Mouse (Mus musculus) embryonic facial prominence, embryonic 12.5 days (tissue): ENCODE data around the gene Arhgef6. TPM values are rescaled to one million over a fixed set of nuclear protein-coding genes. Genes with fewer than 3 reads are reported as not detected.

Source experiments
- ATAC-seq: fragments of 200-750 bp; cut with Nextera tagmentation; 2 replicates; pipeline ENCODE4 v1.8.0; 2017; ENCODE audit not compliant: insufficient number of reproducible peaks, insufficient read depth, low FRiP score, low TSS enrichment
- H3K27ac ChIP-seq: fragments of 300-500 bp; sonication (generic); 2 replicates; pipeline ENCODE4 v1.5.1; 2016; ENCODE audit warnings: mild to moderate bottlenecking
- H3K27me3 ChIP-seq: fragments of 300-500 bp; sonication (generic); 2 replicates; pipeline ENCODE4 v1.6.1; 2016; ENCODE audit warnings: mild to moderate bottlenecking, moderate library complexity
- H3K36me3 ChIP-seq: fragments of 300-500 bp; sonication (generic); 2 replicates; pipeline ENCODE4 v1.6.1; 2016; ENCODE audit warnings: mild to moderate bottlenecking
- H3K4me1 ChIP-seq: fragments of 300-500 bp; sonication (generic); 2 replicates; pipeline ENCODE4 v1.6.1; 2016
- H3K4me2 ChIP-seq: fragments of 300-500 bp; sonication (generic); replicated peaks from 2 replicates; pipeline ENCODE4 v1.6.1; 2016; ENCODE audit warnings: mild to moderate bottlenecking, moderate library complexity
- H3K4me3 ChIP-seq: fragments of 300-500 bp; sonication (generic); 2 replicates; pipeline ENCODE4 v1.5.1; 2016; ENCODE audit warnings: mild to moderate bottlenecking
- H3K9ac ChIP-seq: fragments of 300-500 bp; sonication (generic); 2 replicates; pipeline ENCODE4 v1.6.1; 2016; ENCODE audit warnings: mild to moderate bottlenecking, moderate library complexity
- H3K9me3 ChIP-seq: fragments of 300-500 bp; sonication (generic); 2 replicates; pipeline ENCODE4 v1.6.1; 2016; ENCODE audit warnings: mild to moderate bottlenecking, moderate library complexity
- whole genome bisulfite sequencing: fragments of 180-500 bp; shearing (Covaris S2); methylation state at CpG from one replicate; pipeline ENCODE4 v1.1.7; 2016; 5-methylcytosine and 5-hydroxymethylcytosine counted together
- polyA plus RNA-seq: library from polyadenylated mRNA; unstranded; fragments of >200 nt; fragmentation: Nextera tagmentation; extraction: Ambion mirVana; gene quantifications from 2 replicates; pipeline ENCODE4 v1.2.1, GENCODE M21; 2016

The Arhgef6 gene
- polyA plus RNA-seq, 1 experiment from 2014 or later = 9.4 TPM

DNA sequence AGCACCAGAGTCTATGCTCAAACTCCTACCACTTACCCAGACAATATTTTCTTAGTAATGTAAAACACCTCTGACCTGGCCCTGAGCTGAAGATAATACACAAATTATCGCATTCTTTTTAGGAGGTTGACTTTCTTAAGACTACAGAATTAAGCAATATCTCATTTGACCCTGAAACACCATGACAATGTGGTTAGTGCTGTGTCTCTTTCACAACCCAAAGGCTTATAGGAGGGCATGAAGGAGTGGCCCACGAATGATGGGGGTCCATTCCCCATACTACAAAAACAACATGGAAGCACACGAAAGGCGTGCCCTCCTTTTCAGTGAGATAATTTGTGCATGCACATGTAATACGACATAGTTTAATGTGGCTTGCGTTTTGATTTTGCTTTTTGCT lies 3.2 kb downstream of the Arhgef6 start:
- Histone ChIP-seq H3K4me2 (no peak overlapping the region), H3K4me3 (no peak overlapping the region), H3K9ac (no peak overlapping the region), H3K27me3 (no peaks in the 10 kb centered on the region), H3K4me1 (no peaks in the 10 kb centered on the region), H3K27ac (no peak overlapping the region), H3K9me3 (no peaks in the 10 kb centered on the region), H3K36me3 (no peaks in the 10 kb centered on the region)
- no peak for ATAC-seq
- WGBS = 87% methylated on average over 6 of the region's 6 CpGs

GRCm38 (mm10) chrX:57327668-57328338 lies 10.7 kb downstream of the Arhgef6 start:
- WGBS = 70% methylated on average over 3 of the region's 3 CpGs
- no peaks in the 10 kb centered on the region for H3K36me3 ChIP-seq
- ATAC-seq = no peak
- H3K4me1 ChIP-seq = no peaks in the 10 kb centered on the region
- no peak overlapping the region for H3K27ac ChIP-seq
- H3K4me3 ChIP-seq = no peak overlapping the region
- H3K9ac ChIP-seq = no peak overlapping the region
- H3K27me3 ChIP-seq = no peaks in the 10 kb centered on the region
- H3K9me3 ChIP-seq = no peaks in the 10 kb centered on the region
- no peak overlapping the region for H3K4me2 ChIP-seq

DNA sequence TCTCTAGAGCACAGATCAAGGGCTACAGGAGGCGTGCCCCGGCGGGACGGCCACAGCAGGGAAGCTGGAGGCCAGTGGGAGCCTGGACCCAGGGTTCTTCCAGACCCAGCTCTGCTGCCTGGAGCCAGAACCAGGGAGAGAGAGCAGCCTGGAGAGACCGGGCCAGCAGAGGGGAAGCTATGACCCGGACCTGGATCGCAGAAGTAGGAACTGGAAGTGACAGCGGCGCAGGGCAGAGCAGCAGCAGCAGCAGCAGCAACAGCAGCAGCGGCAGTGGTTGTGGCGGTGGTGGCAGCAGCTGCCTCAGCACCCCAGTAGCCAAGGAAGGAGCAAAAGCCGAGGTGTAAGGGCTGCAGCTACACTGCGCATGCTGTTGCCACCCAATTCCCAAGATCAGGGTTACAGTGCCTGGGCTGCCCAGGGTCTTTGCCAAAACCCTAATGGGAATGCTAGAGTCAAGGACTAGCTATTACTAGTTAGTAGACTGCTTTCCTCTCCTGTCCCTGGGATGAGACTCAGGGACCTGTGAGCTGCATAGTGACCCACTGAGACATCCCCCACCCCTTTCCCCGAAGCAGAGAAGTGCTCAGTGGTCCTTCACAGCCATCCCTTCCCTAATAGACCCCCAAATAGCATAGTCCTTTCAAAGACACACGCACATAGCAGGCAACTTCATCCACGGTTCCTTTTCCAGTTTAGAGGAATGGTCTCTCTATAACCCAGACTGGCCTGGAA lies 11.9 kb downstream of the Arhgef6 start:
- 35% methylated on average over 16 of the region's 16 CpGs for WGBS
- peak overlapping the region; percentile 68 for H3K4me2 ChIP-seq
- no peaks in the 10 kb centered on the region for H3K27me3 ChIP-seq
- H3K4me1 ChIP-seq = no peaks in the 10 kb centered on the region
- peak; percentile 69; the same call in 1 of the 2 replicates for ATAC-seq
- peak overlapping the region; percentile 33; the same call in 1 of the 2 replicates for H3K9ac ChIP-seq
- H3K27ac ChIP-seq = no peak overlapping the region
- peak overlapping the region; percentile 40 for H3K4me3 ChIP-seq
- H3K36me3 ChIP-seq = no peaks in the 10 kb centered on the region
- no peaks in the 10 kb centered on the region for H3K9me3 ChIP-seq

- Histone ChIP-seq H3K27me3 (no peaks in the 10 kb centered on the region), H3K9me3 (no peaks in the 10 kb centered on the region), H3K9ac (peak overlapping the region; percentile 33), H3K4me1 (no peaks in the 10 kb centered on the region), H3K36me3 (no peaks in the 10 kb centered on the region), H3K27ac (no peak overlapping the region), H3K4me3 (peak overlapping the region; percentile 40), H3K4me2 (peak overlapping the region; percentile 68)
- no peak for ATAC-seq
- WGBS = 25% methylated on average over 28 of the region's 29 CpGs
Measured at GRCm38 (mm10) chrX:57325861-57326461, 12.6 kb downstream of the Arhgef6 start.

DNA sequence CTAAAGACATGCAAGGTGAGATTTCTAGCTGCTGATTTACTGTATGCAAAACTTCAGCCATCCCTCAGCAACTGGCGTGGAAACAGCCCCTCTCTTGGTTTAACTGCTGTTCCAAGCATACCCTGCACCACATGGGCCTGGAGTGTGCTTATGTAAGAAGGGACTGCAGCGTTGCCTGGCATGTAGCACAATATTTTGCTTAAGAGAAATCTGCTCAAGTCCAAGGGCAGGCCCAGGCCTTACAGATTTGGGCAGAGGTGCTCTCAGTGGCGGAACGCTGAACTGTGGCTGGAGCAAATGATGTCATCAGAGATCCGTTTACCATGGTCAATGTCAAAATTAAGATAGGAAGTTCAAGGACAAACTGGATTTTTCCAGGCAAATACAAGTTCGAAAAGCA lies 13.6 kb downstream of the Arhgef6 start:
- H3K9ac ChIP-seq = no peak overlapping the region
- H3K27ac ChIP-seq = no peak overlapping the region
- 67% methylated on average over 6 of the region's 6 CpGs for WGBS
- H3K9me3 ChIP-seq = no peaks in the 10 kb centered on the region
- no peaks in the 10 kb centered on the region for H3K4me1 ChIP-seq
- no peaks in the 10 kb centered on the region for H3K36me3 ChIP-seq
- no peaks in the 10 kb centered on the region for H3K27me3 ChIP-seq
- ATAC-seq = no peak
- no peak overlapping the region for H3K4me2 ChIP-seq
- H3K4me3 ChIP-seq = no peak overlapping the region

GRCm38 (mm10) chrX:57312066-57312465 lies 26.5 kb downstream of the Arhgef6 start:
- Histone ChIP-seq H3K36me3 (no peaks in the 10 kb centered on the region), H3K4me3 (no peak overlapping the region), H3K9me3 (no peaks in the 10 kb centered on the region), H3K4me1 (no peaks in the 10 kb centered on the region), H3K27me3 (no peaks in the 10 kb centered on the region), H3K27ac (no peak overlapping the region), H3K4me2 (no peak overlapping the region), H3K9ac (no peak overlapping the region)
- ATAC-seq = no peak
- 81% methylated on average over 5 of the region's 5 CpGs for WGBS

DNA sequence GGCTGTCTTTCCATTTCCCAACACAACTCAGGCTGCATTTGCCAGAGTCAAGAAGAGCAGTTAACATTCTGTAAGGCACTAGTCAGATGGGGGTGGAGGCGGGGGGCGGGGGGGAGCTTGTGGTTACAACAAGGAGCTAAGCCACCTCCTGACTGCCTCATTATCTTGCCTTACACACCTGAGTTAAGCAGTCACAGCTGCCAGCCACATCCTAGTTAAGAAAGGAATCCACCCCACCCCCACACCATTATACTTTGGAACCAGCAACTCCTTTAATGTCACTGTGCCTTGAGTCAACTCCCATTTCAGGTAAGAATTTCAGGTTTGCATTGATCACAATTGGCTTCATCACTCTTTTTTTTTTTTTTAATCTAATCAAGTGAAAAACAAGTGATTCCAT lies 28.5 kb downstream of the Arhgef6 start:
- no peak overlapping the region for H3K9ac ChIP-seq
- H3K4me1 ChIP-seq = no peaks in the 10 kb centered on the region
- no peaks in the 10 kb centered on the region for H3K27me3 ChIP-seq
- no peak overlapping the region for H3K4me3 ChIP-seq
- H3K9me3 ChIP-seq = no peaks in the 10 kb centered on the region
- no peaks in the 10 kb centered on the region for H3K36me3 ChIP-seq
- H3K4me2 ChIP-seq = no peak overlapping the region
- H3K27ac ChIP-seq = no peak overlapping the region
- ATAC-seq = no peak
- WGBS = 55% methylated on average over 2 of the region's 2 CpGs

DNA sequence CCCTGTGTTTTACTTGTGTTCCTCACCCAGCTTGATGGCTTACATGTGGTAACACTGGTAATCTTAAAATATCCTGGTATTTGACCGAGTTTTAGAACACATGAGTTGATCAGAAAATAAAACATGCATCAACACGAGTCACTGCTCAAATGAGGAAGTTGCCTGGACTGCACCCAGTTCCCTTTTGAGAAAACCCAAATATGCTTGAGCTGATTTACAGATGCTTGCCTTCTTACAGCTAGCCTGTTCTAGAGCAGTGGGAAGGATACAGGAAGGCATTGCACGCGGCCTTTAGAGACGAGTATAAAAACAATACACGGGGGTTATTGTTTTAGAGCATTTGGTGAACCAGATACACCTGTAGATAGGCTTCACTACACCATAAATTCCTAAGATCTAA lies 31.8 kb downstream of the Arhgef6 start:
- Histone ChIP-seq H3K27ac (no peak overlapping the region), H3K9ac (no peak overlapping the region), H3K4me2 (no peak overlapping the region), H3K27me3 (no peaks in the 10 kb centered on the region), H3K36me3 (no peaks in the 10 kb centered on the region), H3K9me3 (no peaks in the 10 kb centered on the region), H3K4me3 (no peak overlapping the region), H3K4me1 (no peaks in the 10 kb centered on the region)
- no peak for ATAC-seq
- WGBS = 80% methylated on average over 6 of the region's 6 CpGs

DNA sequence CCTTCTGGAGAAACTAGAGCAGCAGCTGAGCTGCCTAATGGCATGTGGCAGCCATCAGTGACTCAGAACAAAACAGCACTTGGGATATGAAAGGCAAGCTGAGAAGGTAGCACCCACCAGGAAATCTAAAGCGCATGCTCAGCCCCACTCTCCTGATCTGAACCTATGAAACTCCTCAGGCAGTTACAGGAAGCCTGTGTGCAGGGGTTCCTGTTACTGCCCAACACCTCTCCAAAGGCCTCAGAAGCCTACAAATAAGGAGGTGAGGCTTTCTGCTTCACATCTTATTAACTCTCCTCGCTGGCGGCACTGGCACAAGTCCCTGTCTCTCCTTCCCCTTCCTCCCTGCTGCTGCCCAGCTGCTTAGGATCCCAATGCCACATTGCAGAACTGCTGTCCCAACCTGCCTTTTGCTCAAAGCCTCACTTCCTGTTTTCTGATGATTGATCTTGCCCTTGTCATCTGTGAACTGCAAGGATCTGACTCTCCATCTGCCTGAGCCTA lies 33.7 kb downstream of the Arhgef6 start:
- no peak for ATAC-seq
- no peaks in the 10 kb centered on the region for H3K27me3 ChIP-seq
- H3K4me2 ChIP-seq = no peak overlapping the region
- H3K9ac ChIP-seq = no peak overlapping the region
- no peaks in the 10 kb centered on the region for H3K36me3 ChIP-seq
- no peaks in the 10 kb centered on the region for H3K9me3 ChIP-seq
- H3K27ac ChIP-seq = no peak overlapping the region
- H3K4me3 ChIP-seq = no peak overlapping the region
- no peaks in the 10 kb centered on the region for H3K4me1 ChIP-seq
- 72% methylated on average over 3 of the region's 3 CpGs for WGBS

DNA sequence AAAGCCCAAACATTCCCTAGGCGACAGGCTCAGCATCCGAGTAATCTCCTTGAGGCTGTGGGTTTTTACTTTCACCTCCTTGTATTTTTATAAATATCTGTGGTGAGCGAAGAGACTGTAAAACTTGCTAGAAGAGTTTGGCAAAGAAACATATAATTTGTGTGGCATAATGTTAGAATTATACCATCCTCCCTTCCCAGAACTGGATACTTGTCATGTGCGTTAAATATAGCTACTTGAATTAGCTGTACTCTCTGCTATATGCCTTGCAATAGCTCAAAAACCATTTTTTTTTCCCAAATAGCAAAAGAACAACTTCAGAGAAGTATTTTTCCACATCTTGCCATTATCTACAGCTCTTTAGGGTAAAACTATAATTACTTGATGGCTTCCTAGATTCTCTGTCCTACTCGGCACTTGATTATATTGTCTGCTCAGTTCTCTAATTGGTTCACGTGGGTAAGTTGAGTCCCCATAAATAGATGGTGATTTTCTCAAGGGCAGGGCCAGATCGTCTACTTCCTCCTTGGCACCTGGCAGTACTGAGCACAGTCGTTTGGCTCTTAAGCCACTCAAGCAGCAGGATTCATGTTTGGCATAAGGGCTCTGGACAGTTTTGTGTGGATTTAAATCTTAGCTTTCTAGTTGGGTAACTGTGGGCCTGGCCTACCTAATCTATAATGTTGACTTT lies 35.2 kb downstream of the Arhgef6 start:
- Histone ChIP-seq H3K27me3 (no peaks in the 10 kb centered on the region), H3K9ac (no peak overlapping the region), H3K4me2 (no peak overlapping the region), H3K9me3 (no peaks in the 10 kb centered on the region), H3K27ac (0 out of 2 replicates have a peak overlapping the region, but pooled peaks have one; percentile 23), H3K36me3 (no peaks in the 10 kb centered on the region), H3K4me3 (no peak overlapping the region), H3K4me1 (no peaks in the 10 kb centered on the region)
- ATAC-seq = no peak
- 64% methylated on average over 8 of the region's 8 CpGs for WGBS

GRCm38 (mm10) chrX:57298946-57299345 lies 39.6 kb downstream of the Arhgef6 start:
- H3K9ac ChIP-seq = no peak overlapping the region
- no peaks in the 10 kb centered on the region for H3K4me1 ChIP-seq
- no peak overlapping the region for H3K4me3 ChIP-seq
- H3K27ac ChIP-seq = no peak overlapping the region
- ATAC-seq = no peak
- H3K4me2 ChIP-seq = no peak overlapping the region
- no peaks in the 10 kb centered on the region for H3K27me3 ChIP-seq
- no peaks in the 10 kb centered on the region for H3K36me3 ChIP-seq
- H3K9me3 ChIP-seq = no peaks in the 10 kb centered on the region
- WGBS = 59% methylated on average over 7 of the region's 7 CpGs
